Mouse (Mus musculus) urinary bladder, postnatal 36 days (tissue): ENCODE results near the gene Slc36a3.
"Not testable (repeated sequence)": the region's sequence is repeated elsewhere in the genome, so short reads cannot be mapped to it uniquely, and the experiment has no call there.

Source experiments
- DNase-seq, 2 experiments: peaks; one replicate each; pipeline ENCODE4 v3.0.0; 2022; ENCODE audit warnings: low spot score in 2 of 2, mixed read lengths in 1 of 2

Slc36a3 gene

GRCm38 (mm10) chr11:55109521-55110300 is 41.8 kb downstream of the Slc36a3 start:
- DNase-seq, result no peak

GRCm38 (mm10) chr11:55106636-55107035 is 44.9 kb downstream of the Slc36a3 start:
- DNase-seq, result no peak

- no peak for DNase-seq
These were observed 46.1 kb downstream of the Slc36a3 start for GRCm38 (mm10) chr11:55105389-55105788.

- no peak for DNase-seq
These were observed 48.3 kb downstream of the Slc36a3 start for GRCm38 (mm10) chr11:55103229-55103628.

- no peak for DNase-seq
These were observed 49.5 kb downstream of the Slc36a3 start for GRCm38 (mm10) chr11:55102015-55102414.

GRCm38 (mm10) chr11:55099868-55100267 is 51.6 kb downstream of the Slc36a3 start:
- DNase-seq, result no peak

GRCm38 (mm10) chr11:55099019-55099771 is 52.3 kb downstream of the Slc36a3 start:
- no peak for DNase-seq

- DNase-seq, result no peak
These were observed 53.2 kb downstream of the Slc36a3 start for GRCm38 (mm10) chr11:55098189-55098915.

- DNase-seq, result peak; percentile 91 to 94
These were observed 53.9 kb downstream of the Slc36a3 start, which contains the start of gene Gm2a for GRCm38 (mm10) chr11:55097463-55098188. Gene Gm2a, plus strand, starts transcription at chr11:55098115.

- no peak for DNase-seq
These were observed 54.6 kb downstream of the Slc36a3 start for GRCm38 (mm10) chr11:55096731-55097462.

GRCm38 (mm10) chr11:55096296-55096695 is 55.2 kb downstream of the Slc36a3 start:
- DNase-seq, result not testable (repeated sequence)

- no peak for DNase-seq
These were observed 58.4 kb downstream of the Slc36a3 start for GRCm38 (mm10) chr11:55093096-55093495.

- no peak for DNase-seq
These were observed 61.6 kb downstream of the Slc36a3 start for GRCm38 (mm10) chr11:55089892-55090291.

- DNase-seq, result peak in 1 of 2 experiments; percentile 76
These were observed 64.5 kb downstream of the Slc36a3 start for GRCm38 (mm10) chr11:55087006-55087405.

GRCm38 (mm10) chr11:55085396-55085795 is 66.1 kb downstream of the Slc36a3 start:
- DNase-seq, result no peak

- DNase-seq, result peak in 1 of 2 experiments; percentile 50
These were observed 66.9 kb downstream of the Slc36a3 start for GRCm38 (mm10) chr11:55084629-55085028.

- DNase-seq, result no peak
These were observed 70.3 kb downstream of the Slc36a3 start for GRCm38 (mm10) chr11:55081206-55081605.

GRCm38 (mm10) chr11:55079180-55079579 is 72.3 kb downstream of the Slc36a3 start:
- no peak for DNase-seq

- DNase-seq, result no peak
These were observed 73.0 kb downstream of the Slc36a3 start for GRCm38 (mm10) chr11:55078502-55078901.

- peak; percentile 52 to 75 for DNase-seq
These were observed 73.9 kb downstream of the Slc36a3 start, which contains the start of gene Ccdc69 for GRCm38 (mm10) chr11:55077331-55078231. Gene Ccdc69, minus strand, starts transcription at chr11:55078131.
